Mouse (Mus musculus) heart, postnatal 4 days (tissue): Measurements from ENCODE around the gene Bcl2l13. TPM values are rescaled to one million over a fixed set of nuclear protein-coding genes. Genes with fewer than 3 reads are reported as not detected.
A peak's percentile ranks its signal among the peaks of the same experiment; 100 is the strongest.
"Not testable (repeated sequence)": the region's sequence is repeated elsewhere in the genome, so short reads cannot be mapped to it uniquely, and the experiment has no call there.

ENCODE experiments used
- DNase-seq: peaks from one replicate; pipeline ENCODE4 v3.0.0; 2021
- total RNA-seq, 2 experiments: library from RNA; stranded (reverse); gene quantifications; 2 replicates each; pipeline ENCODE4 v1.2.3; 2021

Bcl2l13 gene
- total RNA-seq, 2 experiments from 2014 or later: 69.7 to 69.8 TPM

DNA sequence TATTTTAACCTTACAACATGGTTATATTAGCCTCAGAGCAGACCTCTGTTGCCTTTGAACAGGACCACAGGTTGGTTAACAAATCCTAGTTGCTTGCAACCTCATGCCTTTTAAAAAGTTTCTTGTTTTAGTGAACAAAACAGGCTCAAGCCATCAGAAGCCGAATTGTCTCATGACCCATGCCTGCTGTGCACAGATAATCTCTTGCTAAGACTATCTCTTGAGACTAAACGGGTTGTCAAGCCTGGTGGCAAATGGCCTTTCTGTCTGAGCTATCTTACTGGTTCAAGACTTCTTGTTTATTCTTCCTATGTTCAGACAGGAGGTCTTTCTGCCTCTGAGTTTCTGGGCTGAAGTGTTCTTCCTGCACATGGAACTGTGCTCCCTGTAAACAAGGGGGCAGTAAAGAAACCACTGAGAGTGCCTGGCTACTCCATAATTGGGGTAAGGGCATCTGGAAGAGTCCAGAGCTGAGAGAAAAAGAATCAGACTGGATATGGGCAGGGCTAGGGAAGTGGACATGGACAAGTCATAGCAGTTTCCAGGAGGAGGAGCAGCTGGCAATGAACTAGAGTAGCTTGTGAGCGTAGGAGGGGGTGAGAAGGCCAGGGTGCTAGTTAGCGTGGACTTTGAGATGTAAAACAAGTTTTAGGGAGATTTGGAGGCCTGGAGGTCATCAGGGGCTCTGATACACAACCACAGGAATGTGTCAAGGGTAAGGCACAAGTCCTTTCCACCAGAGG, 5.0 kb upstream of the Bcl2l13 start:
- no peak for DNase-seq

DNA sequence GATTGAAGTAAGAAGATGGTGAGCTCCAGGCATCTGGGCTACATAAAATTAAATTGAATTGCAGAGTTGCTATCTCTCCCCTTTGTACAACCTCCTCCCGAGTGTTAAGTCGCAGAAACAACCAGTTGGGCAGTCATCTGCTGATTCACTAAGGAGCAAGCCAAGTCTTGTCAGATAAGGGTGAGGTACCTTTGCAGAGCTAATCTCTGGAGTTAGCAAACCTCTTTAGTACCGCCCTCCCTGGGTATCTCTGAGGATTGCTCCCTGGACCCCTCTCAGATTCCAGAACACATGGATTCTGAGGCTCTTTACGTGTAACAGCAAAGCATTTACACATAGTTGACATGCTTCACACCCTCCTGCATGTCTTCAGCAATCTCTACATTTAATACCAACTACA, 3.9 kb upstream of the Bcl2l13 start:
- no peak for DNase-seq

DNA sequence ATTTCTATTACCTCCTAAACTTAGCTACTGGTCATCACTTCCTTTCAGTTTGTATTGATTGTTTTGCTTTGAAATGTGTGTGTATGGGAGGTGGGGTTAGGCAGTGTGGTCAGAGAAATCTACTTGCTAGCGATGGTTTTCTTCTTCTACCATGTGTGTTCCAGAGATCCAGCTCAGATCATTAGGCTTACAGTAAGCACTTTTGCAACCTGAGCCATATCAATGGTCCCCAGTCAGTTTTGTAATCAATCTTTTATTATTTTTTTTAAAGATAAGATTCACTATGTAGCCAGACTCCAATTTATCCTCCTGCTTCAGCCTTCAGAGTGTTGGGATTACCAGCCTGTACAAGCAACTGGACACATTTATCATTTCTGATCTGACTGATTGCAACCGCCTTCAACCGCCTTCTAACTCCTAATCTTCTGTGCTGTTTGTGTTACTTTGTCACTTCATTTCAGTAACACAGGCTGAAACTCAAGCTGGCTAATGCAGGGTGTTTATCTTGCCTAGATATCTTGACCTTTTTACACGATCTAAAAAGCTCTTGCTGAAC, 1.2 kb upstream of the Bcl2l13 start:
- DNase-seq: no peak

DNA sequence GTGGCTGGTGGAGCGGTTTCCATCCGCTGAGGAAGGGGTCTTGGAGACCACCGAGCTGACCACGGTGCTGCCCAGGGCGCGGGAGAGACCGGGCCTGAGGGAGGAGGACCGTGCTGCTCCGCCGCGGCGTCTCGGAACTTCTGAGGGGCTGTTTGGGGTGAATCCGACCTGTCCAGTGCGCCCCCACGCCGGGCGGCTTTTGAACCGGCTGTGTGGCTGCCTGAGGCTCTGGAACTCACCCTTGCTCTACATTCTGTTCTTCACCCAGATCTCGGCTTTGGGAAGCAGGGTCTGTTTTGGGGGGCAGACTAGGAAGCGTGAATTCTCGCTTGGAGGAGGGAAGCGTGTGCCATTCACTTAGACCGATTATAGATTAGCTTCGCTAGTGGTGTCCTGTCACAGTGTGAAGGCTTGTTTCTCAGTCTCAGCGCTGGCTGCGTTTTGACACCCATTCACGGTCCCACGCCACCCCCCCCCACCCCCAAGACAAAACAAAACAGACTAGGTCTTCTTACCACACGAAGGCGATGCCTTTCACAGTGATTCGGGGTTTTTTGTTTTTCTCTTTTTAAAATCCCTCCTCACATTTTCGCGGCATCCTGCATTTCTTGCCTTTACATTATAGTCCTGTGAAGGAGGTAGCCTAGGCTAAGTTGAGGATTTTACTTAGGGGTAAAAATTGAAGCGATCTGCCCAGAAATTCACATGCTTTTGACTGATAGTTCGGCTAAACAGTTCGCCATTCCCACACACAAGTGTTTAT, 558 bp downstream of the Bcl2l13 start:
- DNase-seq: no peak

DNA sequence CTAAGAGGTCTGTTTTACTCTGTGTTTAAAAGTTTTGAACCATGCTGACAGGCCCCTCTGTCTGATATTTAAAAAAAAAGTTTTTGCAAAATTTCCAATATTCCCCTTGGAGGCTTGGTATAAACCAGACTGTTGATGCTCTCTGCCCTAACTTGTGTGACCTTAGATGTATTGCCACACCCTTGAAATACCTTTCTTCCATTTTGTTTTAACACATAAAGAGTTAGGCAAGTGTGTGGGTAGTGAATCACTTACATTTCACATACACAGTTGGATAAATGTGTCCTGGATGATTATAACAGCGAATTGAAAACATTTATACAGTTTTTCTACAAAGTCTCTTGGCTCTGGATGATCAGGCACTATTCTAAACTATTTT, 1.1 kb downstream of the Bcl2l13 start:
- no peak for DNase-seq

DNA sequence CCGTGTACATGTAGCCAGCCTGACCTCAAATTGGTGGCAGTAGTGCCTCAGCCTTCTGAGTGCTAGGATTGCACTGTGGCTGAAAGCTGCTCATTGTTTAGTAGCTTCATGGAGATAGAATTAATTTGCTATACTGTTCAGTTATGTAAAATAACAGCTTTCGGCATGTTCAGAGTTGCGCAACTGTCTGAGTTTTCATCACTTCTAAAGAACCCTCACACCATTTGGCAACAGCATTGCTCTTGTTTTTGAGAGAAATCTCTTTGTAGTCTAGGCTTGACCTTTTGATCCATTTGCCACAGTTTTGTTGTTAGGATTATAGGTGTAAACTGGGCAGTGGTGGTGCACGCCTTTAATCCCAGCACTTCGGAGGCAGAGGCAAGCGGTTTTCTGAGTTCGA, 4.2 kb downstream of the Bcl2l13 start:
- no peak for DNase-seq

DNA sequence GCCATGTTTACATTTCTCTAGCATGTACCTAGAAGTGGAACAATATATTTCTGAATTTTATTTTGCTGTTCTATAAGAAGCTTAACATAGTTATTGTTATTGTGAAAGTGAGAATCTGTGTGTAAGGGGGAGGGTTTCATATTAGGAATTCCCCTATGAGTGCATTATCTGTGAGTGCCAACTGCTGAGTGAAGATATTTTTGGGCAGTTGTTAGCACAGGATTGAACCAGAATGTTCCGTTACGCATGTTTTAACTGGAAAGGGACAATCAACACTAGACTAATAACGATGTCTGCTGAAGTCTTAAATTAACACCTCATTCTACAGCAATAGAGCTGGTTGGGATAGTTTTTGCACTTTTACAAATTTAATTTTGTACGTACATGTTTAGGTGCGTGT, 5.7 kb downstream of the Bcl2l13 start:
- no peak for DNase-seq

DNA sequence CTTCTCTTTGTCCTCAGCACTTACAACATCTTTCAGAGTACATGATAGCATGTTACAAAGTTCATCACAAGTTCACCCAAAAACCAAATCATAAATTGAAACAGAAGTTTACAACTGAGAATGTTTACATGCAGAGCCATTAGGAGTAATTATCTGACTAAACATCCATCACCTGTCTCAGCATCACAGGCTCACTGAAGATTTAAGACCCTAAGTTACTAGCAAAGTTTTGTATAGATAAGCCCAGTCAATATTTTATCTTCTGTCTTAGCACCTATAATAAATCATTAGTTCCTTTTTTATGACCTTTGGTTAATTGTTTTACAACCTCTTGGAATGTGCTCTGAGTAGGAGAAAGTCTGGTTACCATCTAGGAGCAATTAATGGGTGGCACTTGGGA, 14.7 kb downstream of the Bcl2l13 start:
- not testable (repeated sequence) for DNase-seq

DNA sequence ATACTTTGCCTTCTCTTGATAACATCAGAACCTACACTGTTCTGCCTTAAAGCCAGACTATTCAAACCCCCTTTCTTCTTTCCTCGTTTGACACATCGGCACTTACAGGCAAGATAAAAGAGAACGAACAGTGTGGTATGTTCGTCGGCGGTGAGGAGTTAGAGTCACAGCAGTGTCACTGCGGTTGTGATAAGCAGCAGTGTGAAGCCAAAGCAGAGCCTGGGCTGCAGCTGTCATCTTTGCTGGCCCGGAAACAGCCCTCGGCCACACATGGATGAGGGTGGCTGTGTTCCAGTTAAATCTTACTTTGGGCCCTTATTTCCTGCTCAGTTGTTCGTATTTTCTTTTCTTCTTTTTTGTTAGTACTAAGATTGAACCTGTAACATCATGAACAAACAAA, 18.4 kb downstream of the Bcl2l13 start:
- DNase-seq: peak; percentile 40

DNA sequence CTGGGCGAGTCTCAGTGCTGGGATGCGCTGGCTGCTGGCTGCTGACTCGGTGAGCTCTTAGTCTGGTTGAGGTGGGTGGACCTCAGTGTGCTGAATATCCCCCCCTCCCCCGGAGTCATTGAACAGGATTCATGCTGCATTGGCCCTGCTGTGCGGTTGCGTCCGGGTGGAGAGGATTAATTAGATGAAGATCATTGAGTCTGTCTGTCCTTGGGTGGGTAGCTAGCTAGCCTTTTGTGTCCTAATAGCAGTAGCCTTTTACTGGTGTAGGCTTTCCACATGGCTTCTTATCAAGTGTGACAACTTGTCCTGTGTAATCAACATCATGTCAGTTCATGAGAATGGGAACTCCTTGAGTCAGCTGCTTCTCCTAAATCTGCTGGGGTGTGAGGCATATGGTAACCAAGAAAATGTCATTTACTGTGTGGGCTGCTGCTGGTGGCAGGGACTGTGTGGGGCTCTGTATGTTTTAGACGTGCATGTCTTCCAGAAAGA, 22.3 kb downstream of the Bcl2l13 start:
- no peak for DNase-seq

DNA sequence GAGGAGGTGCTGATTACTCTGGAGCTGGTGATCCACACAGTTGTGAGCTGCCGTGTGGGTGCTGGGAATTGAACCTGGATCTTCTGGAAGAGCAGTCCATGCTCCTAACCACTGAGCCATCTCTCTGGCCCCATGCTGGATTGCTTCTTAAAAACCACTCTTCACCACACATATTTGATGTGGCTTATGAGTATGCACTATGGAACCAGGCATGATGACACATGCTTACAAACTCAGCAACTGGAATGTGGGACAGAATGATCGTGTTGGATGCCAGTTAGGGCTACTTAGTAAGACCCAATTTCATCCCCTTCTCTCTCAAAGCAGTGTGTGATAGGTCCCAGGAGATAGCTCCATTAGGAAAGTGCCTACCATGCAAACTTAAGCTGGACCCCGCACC, 24.1 kb downstream of the Bcl2l13 start:
- DNase-seq: no peak

DNA sequence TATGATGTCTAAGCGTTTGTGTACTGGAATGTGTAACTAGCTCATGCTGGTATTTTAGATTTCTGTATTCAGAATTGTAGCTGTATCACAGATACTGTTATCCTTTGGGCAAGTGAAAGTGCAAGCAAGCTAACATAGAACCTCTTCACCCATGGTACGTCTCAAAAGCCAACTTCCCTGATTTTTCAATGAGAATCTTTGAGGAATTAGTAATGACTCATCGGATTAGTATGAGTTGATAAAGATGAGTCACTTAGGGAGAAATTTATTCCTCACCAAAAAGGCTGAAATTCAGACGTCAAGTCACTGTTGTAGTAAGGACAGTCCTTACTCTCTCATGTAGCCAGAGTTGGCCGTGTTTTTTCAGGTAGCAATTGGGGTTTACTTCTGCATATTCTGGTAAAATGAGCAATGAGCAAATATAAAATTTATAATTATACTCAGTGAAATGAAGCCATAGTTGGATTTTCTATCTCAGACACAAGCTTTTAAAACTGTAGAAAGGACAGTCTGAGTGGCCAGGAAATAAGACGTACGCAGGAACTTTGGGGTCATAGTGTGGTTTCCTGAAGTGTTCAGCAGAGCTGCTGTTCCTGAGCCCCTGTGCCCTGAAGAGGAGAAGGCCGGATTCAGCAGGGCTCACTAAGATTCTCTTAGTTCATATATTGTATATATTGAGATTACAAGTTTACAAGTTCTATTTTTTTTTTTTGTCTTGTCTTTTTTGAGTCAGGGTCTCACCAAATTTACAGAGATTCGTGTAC, 30.2 kb downstream of the Bcl2l13 start:
- no peak for DNase-seq

DNA sequence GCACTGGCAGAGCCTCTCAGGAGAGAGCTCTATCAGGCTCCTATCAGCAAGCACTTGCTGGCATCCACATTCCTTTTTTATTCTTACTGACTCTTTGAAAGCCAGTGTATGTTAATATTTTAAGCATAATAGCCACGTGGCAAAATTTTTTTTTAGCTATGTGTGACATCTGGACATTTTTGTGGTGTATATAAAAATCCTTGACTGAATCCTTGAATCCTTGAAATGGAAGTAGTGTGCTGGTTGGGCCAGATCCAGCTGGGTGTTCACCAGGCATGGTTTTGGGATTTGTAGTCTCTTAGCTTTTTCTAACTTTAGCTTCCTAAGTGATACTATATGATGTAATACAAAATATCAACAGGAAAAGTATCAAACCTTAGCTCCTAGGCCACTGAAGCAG, 32.8 kb downstream of the Bcl2l13 start:
- peak; percentile 12 for DNase-seq

DNA sequence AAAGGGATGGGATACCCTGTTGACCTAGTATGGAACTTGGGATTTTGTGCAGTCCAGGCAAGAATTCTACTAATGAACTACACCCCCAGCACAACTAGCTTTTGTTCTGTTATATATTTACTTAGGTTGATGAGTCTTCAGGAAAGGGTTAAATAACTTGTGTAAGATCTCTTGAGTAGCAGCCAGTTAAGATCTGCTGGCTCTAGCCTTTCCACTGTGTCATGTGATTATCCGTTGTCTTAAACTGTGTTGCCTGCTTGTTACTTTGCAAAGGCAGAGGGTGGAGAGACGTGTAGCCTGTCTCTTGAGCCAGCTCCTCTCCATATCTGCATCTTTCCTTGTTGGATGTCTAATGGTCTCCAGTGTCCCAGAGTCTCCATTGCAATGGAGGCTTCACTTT, 35.3 kb downstream of the Bcl2l13 start:
- no peak for DNase-seq

DNA sequence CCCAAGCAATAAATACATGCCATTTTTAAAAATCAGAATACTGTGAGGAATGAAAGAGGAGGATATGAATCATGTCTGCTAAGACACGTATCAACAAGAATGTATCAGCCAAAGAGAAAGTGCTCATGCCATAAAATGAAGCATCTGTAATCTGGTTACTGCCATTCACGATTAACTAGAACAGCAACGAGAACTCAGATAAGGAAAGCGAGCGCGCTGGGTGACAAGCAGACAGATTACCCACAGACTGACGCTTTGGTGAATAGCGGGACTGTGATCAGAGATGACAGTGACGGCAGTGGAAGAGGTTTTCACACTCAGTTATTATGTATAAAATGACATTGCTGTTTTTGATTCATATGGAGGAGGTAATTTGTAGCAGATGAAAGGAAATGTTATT, 37.9 kb downstream of the Bcl2l13 start:
- DNase-seq: no peak

DNA sequence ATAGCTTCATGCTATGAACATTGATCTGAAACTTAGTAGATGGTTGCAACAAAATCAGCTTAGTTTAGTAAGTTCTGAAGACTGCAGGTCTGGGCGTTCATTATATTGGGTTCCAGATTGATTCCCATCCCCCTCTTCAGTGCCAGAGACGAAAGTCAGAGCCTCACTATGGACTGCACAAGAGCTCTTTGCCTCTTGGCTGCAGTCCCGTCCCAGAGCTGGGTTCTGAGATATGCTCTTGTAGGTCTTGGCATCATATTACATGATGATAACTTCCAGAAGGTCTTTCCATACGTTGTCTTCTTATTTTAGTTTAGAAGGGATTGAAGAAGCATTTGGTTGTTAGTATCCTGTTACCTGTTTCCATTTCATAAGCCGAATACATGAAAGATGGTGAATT, 43.0 kb downstream of the Bcl2l13 start:
- DNase-seq: peak; percentile 28

DNA sequence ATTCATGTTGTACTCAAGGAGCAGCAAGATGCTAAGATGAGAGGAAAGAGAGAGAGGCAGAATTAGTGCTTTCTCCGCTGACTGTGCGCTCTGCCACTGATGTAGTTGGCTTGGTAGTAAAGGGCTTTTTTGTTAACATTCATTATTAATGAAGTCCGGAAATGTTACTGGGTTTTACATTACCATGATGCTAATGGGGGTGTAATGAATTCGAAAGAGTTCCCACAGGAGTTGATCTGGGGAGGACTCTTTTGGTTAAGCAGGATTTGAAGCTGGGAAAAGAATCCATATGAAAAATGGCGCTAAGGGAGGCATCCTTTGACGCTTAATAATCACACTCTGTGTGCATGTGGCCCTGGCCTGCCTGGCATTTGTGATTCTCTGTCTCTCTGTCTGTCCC, 48.4 kb downstream of the Bcl2l13 start:
- DNase-seq: no peak

DNA sequence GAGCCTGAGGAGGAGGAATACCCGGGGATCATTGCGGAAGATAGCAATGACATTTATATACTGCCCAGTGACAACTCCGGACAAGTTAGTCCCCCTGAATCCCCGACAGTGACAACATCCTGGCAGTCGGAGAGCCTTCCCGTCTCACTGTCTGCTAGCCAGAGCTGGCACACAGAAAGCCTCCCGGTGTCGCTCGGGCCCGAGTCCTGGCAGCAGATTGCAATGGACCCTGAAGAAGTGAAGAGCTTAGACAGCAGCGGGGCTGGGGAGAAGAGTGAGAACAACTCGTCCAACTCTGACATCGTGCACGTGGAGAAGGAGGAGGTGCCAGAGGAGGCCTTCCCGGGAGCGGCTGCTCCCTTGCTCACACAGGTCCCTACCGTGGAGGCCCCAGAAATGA, 50.7 kb downstream of the Bcl2l13 start:
- DNase-seq: no peak

DNA sequence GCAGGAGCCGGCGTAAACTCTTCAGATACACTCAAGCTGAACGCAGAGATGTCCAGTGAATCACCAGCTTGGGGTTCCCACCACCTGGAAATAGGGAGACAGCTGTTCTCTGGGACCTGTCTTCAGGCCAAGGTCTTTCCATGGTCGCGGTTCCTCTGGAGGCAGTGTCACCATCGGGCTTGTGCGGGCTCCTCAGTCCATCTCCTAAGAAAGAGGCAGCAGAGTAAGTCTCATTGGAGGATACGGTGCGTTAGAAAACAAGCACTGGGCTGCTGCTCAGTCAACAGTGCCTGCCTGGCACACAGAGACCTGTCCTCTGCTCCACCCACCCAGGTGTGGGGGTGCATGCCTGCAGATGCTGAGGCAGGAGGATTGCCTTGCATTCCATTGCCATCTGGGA, 58.1 kb downstream of the Bcl2l13 start:
- no peak for DNase-seq

DNA sequence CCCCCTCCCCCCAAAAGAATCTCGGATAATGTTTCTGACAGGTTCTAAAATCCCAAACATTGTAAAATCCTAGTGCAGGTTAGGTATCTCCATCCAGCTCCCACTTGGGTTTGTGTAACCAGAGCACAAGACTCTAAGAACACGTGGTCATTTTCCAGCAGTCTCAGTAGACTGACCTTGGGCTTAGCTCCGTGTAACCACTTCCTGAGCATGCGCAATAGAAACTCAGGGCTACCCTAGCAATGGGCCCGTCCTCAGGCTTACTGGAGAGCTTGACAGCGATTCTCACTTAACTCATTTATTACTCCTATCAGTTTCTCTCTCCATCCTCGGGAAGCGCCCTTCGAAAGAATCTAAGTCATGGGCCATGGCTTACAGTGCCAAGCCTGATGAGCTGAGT, 58.5 kb downstream of the Bcl2l13 start:
- DNase-seq: no peak

DNA sequence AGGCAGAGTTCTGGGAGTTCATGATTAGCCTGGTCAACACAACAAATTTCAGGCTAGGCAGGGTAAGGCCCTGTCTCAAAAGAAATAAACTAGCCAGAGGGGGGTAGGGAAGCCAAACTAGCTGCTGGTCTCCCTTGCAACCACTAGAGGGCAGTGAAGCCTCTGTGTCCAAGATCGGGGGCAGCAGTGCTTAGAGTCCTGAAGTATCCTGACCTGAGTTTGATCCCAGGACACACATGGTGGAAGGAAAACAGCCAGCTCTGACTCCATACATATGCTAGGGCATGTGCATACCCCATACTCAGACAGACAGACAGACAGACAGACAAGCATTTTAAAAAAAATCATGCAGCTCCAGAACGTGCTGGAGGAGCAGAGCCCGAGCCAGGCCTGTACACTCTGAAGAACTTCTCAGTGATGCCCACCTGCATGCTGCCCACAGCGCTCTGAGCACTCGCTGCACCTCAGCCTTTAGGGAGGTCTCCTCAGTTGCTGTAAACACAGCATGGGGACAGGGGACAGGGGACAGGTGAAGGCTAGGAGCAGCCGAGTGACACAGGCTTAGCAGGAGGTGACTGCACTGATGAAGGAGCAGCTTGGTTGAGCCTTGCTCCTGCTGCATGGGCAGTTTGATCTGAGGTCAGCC, 62.3 kb downstream of the Bcl2l13 start:
- DNase-seq: peak; percentile 56
